Mouse (Mus musculus) spleen, postnatal 36 days (tissue): ENCODE data around the gene DXBay18.
"Not testable (repeated sequence)": the region's sequence is repeated elsewhere in the genome, so short reads cannot be mapped to it uniquely, and the experiment has no call there.

Source experiments
- DNase-seq, 2 experiments: peaks; one replicate each; pipeline ENCODE4 v3.0.0; 2022; ENCODE audit warnings: low spot score in 2 of 2, mixed read lengths in 1 of 2

The DXBay18 gene

DNA sequence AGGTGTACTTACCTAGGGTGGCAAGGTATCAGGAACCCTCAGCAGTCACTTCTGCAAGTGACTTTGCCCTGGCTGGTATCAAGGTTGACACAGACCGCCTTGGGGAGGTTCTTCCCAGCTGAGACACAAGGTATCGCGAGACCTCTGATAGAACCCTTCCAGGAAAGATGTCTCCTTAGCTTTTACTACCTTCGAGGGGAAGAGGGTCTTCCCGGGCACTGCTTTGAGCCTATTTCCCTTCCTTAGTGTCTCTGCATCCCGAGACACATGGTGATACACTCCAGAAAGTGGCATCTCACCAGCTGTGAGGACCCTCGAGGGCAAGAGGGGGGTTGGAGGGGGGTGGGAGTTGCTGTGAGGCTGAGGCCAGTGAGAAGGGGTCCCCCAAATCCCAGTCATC is at the start of gene DXBay18:
TSS of gene DXBay18 (minus strand) at position 101 of the 400 bp plus-strand sequence.
- DNase-seq: not testable (repeated sequence)

DNA sequence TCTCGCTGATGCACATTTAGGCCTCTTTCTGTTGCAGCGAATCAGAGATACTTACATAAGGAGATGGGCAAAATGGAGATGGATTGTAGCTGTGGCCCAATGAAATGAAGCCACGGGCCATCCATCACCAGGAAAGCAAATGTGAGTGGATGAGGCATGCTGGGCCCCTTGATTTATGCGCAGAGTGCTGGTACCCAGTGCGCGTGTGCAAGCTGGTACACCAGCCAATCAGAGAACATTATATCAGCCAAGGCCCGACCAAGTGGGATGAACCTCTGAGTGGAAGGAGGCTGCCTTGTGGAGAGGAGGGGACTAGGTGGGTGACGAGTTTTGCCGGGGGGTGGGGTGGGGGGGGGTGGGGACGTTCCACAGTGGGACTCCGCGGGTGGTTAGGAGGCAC is 42.7 kb upstream of the DXBay18 start, which contains the start of gene Xlr3b:
TSS of gene Xlr3b (plus strand) at position 274 of the 400 bp plus-strand sequence.
- not testable (repeated sequence) for DNase-seq

DNA sequence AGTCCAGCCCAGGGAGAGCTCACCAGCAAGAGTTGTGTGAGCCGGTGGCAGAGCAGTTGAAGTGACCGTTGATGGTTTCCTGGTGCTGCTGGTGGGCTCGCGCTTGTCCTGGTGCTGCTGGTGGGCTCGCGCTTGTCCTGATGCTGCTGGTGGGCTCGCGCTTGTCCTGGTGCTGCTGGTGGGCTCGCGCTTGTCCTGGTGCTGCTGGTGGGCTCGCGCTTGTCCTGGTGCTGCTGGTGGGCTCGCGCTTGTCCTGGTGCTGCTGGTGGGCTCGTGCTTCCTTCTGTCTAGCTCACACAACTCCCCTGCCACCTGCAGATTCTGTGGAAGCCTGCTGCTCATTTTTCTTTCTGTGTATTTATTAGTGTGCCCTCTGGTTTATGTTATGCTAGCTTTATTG is 27.6 kb upstream of the DXBay18 start, which contains the start of gene Spin2d:
TSS of gene Spin2d (minus strand) at position 101 of the 400 bp plus-strand sequence.
- not testable (repeated sequence) for DNase-seq

DNA sequence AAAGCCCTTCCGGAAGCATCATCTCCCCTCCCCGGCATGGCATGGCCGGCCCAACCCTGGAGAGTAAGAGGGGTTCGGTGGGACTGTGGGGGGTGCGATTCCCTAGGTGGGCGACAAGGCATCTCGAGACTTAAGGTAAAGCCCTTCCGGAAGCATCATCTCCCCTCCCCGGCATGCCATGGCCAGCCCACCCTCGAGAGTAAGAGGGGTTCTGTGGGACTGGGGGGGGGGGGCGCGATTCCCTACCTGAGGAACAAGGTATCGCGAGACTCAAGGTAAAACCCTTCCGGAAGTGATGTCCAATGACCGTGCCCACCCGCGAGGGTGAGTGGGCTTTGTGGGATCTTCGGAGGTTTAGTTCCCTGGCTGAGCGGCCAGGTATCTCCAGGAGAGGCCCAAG is 754 bp downstream of the DXBay18 start, which contains the start of gene Xlr5b:
TSS of gene Xlr5b (plus strand) at position 301 of the 400 bp plus-strand sequence.
- not testable (repeated sequence) for DNase-seq

DNA sequence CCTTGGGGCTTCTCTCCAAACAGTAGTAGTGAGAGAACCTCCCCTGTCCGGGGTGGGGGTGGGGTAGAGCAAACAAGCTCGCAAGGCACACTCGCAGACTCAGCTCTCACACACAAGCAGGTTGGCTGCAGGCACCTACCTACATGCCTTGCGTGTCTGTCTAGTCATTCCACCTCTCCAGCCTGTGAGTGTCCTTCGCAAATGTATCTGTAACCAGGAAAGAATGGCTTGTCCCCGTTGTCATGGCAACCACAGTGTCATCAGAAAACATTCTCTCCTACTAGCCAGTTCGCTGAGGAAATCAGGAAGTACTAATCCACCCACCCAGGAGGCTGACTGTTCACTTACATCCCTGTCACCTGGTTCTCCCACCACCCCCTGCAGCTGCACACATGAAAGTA is 6.0 kb downstream of the DXBay18 start:
- not testable (repeated sequence) for DNase-seq

DNA sequence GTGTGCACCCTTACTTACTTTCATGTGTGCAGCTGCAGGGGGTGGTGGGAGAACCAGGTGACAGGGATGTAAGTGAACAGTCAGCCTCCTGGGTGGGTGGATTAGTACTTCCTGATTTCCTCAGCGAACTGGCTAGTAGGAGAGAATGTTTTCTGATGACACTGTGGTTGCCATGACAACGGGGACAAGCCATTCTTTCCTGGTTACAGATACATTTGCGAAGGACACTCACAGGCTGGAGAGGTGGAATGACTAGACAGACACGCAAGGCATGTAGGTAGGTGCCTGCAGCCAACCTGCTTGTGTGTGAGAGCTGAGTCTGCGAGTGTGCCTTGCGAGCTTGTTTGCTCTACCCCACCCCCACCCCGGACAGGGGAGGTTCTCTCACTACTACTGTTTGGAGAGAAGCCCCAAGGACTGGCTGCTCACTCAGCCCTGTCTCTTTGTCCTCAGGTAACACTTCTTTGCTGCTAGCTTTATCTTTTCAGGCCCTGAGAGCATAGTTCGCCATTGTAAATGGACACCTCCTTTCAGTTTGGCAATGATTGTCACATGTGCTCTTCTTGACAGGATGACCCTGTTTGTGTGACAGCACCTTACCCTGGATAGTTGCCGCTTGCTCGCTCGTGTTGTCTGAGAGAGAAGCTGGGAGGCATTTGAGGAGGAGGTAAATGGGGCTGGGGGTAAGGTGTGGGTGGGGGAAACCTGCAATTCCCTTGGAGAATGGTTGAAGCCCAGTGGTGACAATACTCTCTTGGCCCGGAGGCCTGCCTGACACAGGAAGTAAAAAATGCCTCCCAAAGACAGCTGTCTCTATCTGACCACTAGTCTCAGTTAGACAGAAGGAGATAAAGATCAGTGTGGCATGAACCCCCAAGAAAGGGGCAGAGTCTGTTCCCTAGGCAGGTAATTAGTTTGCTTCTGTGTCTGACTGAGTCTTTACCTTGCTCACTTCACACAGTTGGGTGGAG is 26.1 kb downstream of the DXBay18 start:
- DNase-seq: not testable (repeated sequence)

DNA sequence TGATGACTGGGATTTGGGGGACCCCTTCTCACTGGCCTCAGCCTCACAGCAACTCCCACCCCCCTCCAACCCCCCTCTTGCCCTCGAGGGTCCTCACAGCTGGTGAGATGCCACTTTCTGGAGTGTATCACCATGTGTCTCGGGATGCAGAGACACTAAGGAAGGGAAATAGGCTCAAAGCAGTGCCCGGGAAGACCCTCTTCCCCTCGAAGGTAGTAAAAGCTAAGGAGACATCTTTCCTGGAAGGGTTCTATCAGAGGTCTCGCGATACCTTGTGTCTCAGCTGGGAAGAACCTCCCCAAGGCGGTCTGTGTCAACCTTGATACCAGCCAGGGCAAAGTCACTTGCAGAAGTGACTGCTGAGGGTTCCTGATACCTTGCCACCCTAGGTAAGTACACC is 32.5 kb downstream of the DXBay18 start, which contains the start of gene Gm14685:
TSS of gene Gm14685 (plus strand) at position 301 of the 400 bp plus-strand sequence.
- not testable (repeated sequence) for DNase-seq

DNA sequence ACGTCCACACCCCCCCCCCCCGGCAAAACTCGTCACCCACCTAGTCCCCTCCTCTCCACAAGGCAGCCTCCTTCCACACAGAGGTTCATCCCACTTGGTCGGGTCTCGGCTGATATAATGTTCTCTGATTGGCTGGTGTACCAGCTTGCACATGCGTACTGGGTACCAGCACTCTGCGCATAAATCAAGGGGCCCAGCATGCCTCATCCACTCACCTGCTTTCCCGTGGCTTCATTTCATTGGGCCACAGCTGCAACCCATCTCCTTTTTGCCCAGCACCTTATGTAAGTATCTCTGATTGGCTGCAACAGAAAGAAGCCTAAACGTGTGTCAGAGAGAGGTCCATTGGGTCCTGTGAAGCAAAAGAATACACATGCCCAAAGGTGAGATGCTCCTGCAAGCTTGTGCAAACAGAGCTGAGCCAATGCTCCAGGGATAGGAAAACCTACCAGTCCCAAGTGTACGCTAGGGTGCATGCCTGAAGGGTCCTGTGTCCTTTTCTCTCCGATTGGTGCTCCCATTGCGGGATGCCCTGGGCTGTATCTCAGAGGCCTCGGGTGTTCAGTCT is 52.2 kb downstream of the DXBay18 start, which contains the start of gene Xlr3a:
TSS of gene Xlr3a (minus strand) at position 155 of the 568 bp plus-strand sequence.
- not testable (repeated sequence) for DNase-seq
